ENCODE assay signal across 33 mouse cellular contexts in the genomic region with DNA sequence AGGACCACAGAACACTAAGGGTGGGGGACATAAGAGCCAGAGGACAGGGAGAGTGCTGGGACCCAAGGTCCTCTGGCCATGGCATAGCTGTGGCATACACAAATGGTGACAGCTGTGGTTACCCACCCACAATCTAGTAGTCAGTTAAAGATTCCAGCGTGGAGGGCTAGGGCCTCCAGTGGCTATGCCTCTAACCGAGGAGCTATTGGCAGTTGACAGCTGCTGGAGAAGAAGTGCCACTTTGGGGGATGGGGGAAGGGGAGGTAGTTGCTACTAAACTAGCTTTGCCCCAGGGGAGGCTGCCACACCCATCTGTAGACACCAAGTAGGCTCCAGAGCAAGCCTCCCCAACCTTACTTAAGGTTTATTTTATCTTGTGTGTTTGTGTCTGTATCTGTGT. TPM values are rescaled to one million over a fixed set of nuclear protein-coding genes. Genes with fewer than 3 reads are reported as not detected.
A peak's percentile ranks its signal among the peaks of the same experiment; 100 is the strongest.
DNase-seq lines count a peak whose midpoint lies in the region; ATAC-seq and TF ChIP-seq lines count a peak whose summit lies in the region.
"Had no signal": no experiment of that assay in that cellular context is flagged by ENCODE, and none has a peak within 500 bp of the region (broad histone marks: within the 10 kb centered on the region; RNA-seq: fewer than 3 reads in every experiment).

No protein-coding gene starts in this region.

- no peaks in the 10 kb centered on the region for H3K36me3 ChIP-seq in heart, embryonic 16.5 days (ENCODE audit: control insufficient read depth, insufficient read depth)
- no peaks in the 10 kb centered on the region for H3K36me3 ChIP-seq in thymus, adult 2 months (ENCODE audit: control insufficient read depth, insufficient read depth, low read length)
- H3K36me3 ChIP-seq in forebrain, postnatal 0 days (ENCODE audit: insufficient read depth), result no peaks in the 10 kb centered on the region
- no peaks in the 10 kb centered on the region for H3K36me3 ChIP-seq in kidney, embryonic 15.5 days
- no peaks in the 10 kb centered on the region for H3K36me3 ChIP-seq in hindbrain, embryonic 13.5 days
- H3K36me3 ChIP-seq: heart, embryonic 13.5 days; intestine, embryonic 15.5 days; limb, embryonic 10.5 days; neural tube, embryonic 15.5 days had no signal

- no peaks in the 10 kb centered on the region for H3K9me3 ChIP-seq in heart, embryonic 16.5 days (replicated peaks; ENCODE audit: control insufficient read depth, low read length)
- H3K9me3 ChIP-seq in forebrain, postnatal 0 days (ENCODE audit: low read length), result no peaks in the 10 kb centered on the region
- H3K9me3 ChIP-seq in kidney, embryonic 15.5 days (replicated peaks), result no peaks in the 10 kb centered on the region
- no peaks in the 10 kb centered on the region for H3K9me3 ChIP-seq in hindbrain, embryonic 13.5 days
- H3K9me3 ChIP-seq: heart, embryonic 13.5 days; intestine, embryonic 15.5 days; limb, embryonic 10.5 days; neural tube, embryonic 15.5 days had no signal

- H3K27me3 ChIP-seq in heart, embryonic 16.5 days (ENCODE audit: control insufficient read depth, insufficient read depth, low read length), result peaks cover 15% of the 10 kb centered on the region
- no peaks in the 10 kb centered on the region; the same call in 1 of the 2 replicates for H3K27me3 ChIP-seq in thymus, adult 2 months (ENCODE audit: control insufficient read depth, insufficient read depth, low read length)
- no peaks in the 10 kb centered on the region for H3K27me3 ChIP-seq in forebrain, postnatal 0 days (ENCODE audit: insufficient read depth, low read length)
- peaks cover 31% of the 10 kb centered on the region for H3K27me3 ChIP-seq in kidney, embryonic 15.5 days
- H3K27me3 ChIP-seq in hindbrain, embryonic 13.5 days, result peaks cover 23% of the 10 kb centered on the region

- H3K4me3 ChIP-seq in heart, embryonic 16.5 days (ENCODE audit: low read length), result no peak overlapping the region
- no peak overlapping the region for H3K4me3 ChIP-seq in bone marrow, adult 2 months (replicated peaks; ENCODE audit: control insufficient read depth, low read depth, low read length)
- H3K4me3 ChIP-seq in thymus, adult 2 months (ENCODE audit: control insufficient read depth, insufficient read depth, low read length), result no peak overlapping the region
- no peak overlapping the region for H3K4me3 ChIP-seq in forebrain, postnatal 0 days (ENCODE audit: low read depth, low read length)
- no peak overlapping the region for H3K4me3 ChIP-seq in kidney, embryonic 15.5 days (replicated peaks)
- H3K4me3 ChIP-seq in hindbrain, embryonic 13.5 days, result no peak overlapping the region
- H3K4me3 ChIP-seq: heart, adult 2 months; heart, embryonic 13.5 days; intestine, embryonic 15.5 days; layer of hippocampus, adult 2 months; limb, embryonic 10.5 days; neural tube, embryonic 15.5 days had no signal

- intact Hi-C loops in heart, postnatal 25 days (cut with DNase I), result no loop called here

- no peak overlapping the region for H3K4me2 ChIP-seq in heart, embryonic 16.5 days (ENCODE audit: low read depth, low read length)
- no peak overlapping the region for H3K4me2 ChIP-seq in forebrain, postnatal 0 days (ENCODE audit: low read depth)
- H3K4me2 ChIP-seq in kidney, embryonic 15.5 days, result no peak overlapping the region
- no peak overlapping the region for H3K4me2 ChIP-seq in hindbrain, embryonic 13.5 days
- H3K4me2 ChIP-seq: heart, embryonic 13.5 days; hindbrain, embryonic 14.5 days; intestine, embryonic 15.5 days; midbrain, embryonic 11.5 days; neural tube, embryonic 15.5 days had no signal

- H3K4me1 ChIP-seq in heart, embryonic 16.5 days (ENCODE audit: control insufficient read depth, insufficient read depth, low read length), result peaks cover 4% of the 10 kb centered on the region; the same call in 1 of the 2 replicates
- H3K4me1 ChIP-seq in bone marrow, adult 2 months (ENCODE audit: control insufficient read depth, insufficient read depth, low read length), result peaks cover 2% of the 10 kb centered on the region; the same call in 1 of the 2 replicates
- peaks cover 49% of the 10 kb centered on the region for H3K4me1 ChIP-seq in thymus, adult 2 months (replicated peaks; ENCODE audit: control insufficient read depth, insufficient read depth, low read length)
- no peaks in the 10 kb centered on the region for H3K4me1 ChIP-seq in forebrain, postnatal 0 days (ENCODE audit: insufficient read depth)
- no peaks in the 10 kb centered on the region for H3K4me1 ChIP-seq in kidney, embryonic 15.5 days
- peaks cover 10% of the 10 kb centered on the region; the same call in 1 of the 2 replicates for H3K4me1 ChIP-seq in hindbrain, embryonic 13.5 days (replicated peaks)
- H3K4me1 ChIP-seq: intestine, embryonic 15.5 days; neural tube, embryonic 15.5 days had no signal

- TF ChIP-seq CTCF in bone marrow, adult 2 months (IDR thresholded peaks at IDR 0.05; ENCODE audit: control insufficient read depth, insufficient read depth, low read length), result no peak
- TF ChIP-seq CTCF in thymus, adult 2 months (IDR thresholded peaks at IDR 0.05; ENCODE audit: borderline replicate concordance, control insufficient read depth, extremely low read depth, insufficient read depth, low read length, poor library complexity), result no peak
- TF ChIP-seq CTCF in forebrain, postnatal 0 days (IDR thresholded peaks at IDR 0.05; ENCODE audit: low read depth), result no peak

- WGBS in heart, embryonic 16.5 days, result 16% methylated on average over 2 of the region's 2 CpGs
- 6% methylated on average over 2 of the region's 2 CpGs for WGBS in bone marrow, adult 2 months
- WGBS in thymus, adult 2 months, result 2% methylated on average over 2 of the region's 2 CpGs
- 45% methylated on average over 2 of the region's 2 CpGs for WGBS in forebrain, postnatal 0 days
- WGBS in kidney, embryonic 15.5 days, result 11% methylated on average over 2 of the region's 2 CpGs
- WGBS in hindbrain, embryonic 13.5 days, result 26% methylated on average over 2 of the region's 2 CpGs

- no peak for TF ChIP-seq POLR2A in bone marrow, adult 2 months (IDR thresholded peaks at IDR 0.05; ENCODE audit: borderline replicate concordance, control insufficient read depth, low read depth, low read length)
- no peak for TF ChIP-seq POLR2A in thymus, adult 2 months (IDR thresholded peaks at IDR 0.05; ENCODE audit: control insufficient read depth, extremely low read depth, insufficient read depth, low read length, poor library complexity)

- DNase-seq in heart, postnatal 25 days (ENCODE audit: low spot score), result no peak
- DNase-seq in thymus, adult 2 months, result peak; percentile 56
- peak; percentile 70 for DNase-seq in thymus, postnatal 4 days
- no peak for DNase-seq in forebrain, postnatal 0 days
- DNase-seq: adrenal gland, postnatal 10 days; cerebellum, adult 2 months; cerebellum, postnatal 36 days; gastrocnemius, postnatal 36 days; heart, adult 2 months; heart, postnatal 36 days; kidney, adult 8-10 months; kidney, postnatal 14 days; right cerebral cortex, adult 18-20 months; right cerebral cortex, postnatal 4 days had no signal

- ATAC-seq in heart, embryonic 16.5 days (replicated peaks; ENCODE audit: extremely low read depth, insufficient read depth, low FRiP score), result peak; percentile 45
- no peak for ATAC-seq in forebrain, postnatal 0 days
- no peak for ATAC-seq in kidney, embryonic 15.5 days (replicated peaks; ENCODE audit: low FRiP score)
- ATAC-seq in hindbrain, embryonic 13.5 days (ENCODE audit: low FRiP score), result no peak
- ATAC-seq: intestine, embryonic 15.5 days; lung, postnatal 0 days had no signal

- H3K9ac ChIP-seq in heart, embryonic 16.5 days (ENCODE audit: low read length), result no peak overlapping the region
- no peak overlapping the region for H3K9ac ChIP-seq in forebrain, postnatal 0 days
- H3K9ac ChIP-seq in kidney, embryonic 15.5 days, result no peak overlapping the region
- H3K9ac ChIP-seq in hindbrain, embryonic 13.5 days, result no peak overlapping the region
- H3K9ac ChIP-seq: heart, embryonic 13.5 days; hindbrain, embryonic 14.5 days; intestine, embryonic 15.5 days; neural tube, embryonic 15.5 days had no signal

- H3K27ac ChIP-seq in heart, embryonic 16.5 days (ENCODE audit: low read length), result 0 out of 2 replicates have a peak overlapping the region, but pooled peaks have one; percentile 37
- peak overlapping the region; percentile 65 for H3K27ac ChIP-seq in bone marrow, adult 2 months (ENCODE audit: control insufficient read depth, insufficient read depth, low read depth, low read length, poor library complexity)
- H3K27ac ChIP-seq in thymus, adult 2 months (ENCODE audit: control insufficient read depth, insufficient read depth, low read length), result peak overlapping the region; percentile 20; the same call in 1 of the 2 replicates
- H3K27ac ChIP-seq in forebrain, postnatal 0 days (ENCODE audit: low read depth, low read length), result no peak overlapping the region
- no peak overlapping the region for H3K27ac ChIP-seq in kidney, embryonic 15.5 days
- H3K27ac ChIP-seq in hindbrain, embryonic 13.5 days, result no peak overlapping the region
- H3K27ac ChIP-seq: heart, adult 2 months; heart, embryonic 13.5 days; hindbrain, embryonic 14.5 days; intestine, embryonic 15.5 days; layer of hippocampus, adult 2 months; limb, embryonic 10.5 days; macrophage; neural tube, embryonic 15.5 days had no signal

RNA-seq across cellular contexts. Expression of a gene that starts 7.2 kb away (rescaled TPM):
- polyA plus RNA-seq in heart, embryonic 16.5 days (2015; fragmentation: Nextera tagmentation; extraction: Ambion mirVana), result 0.34 TPM in 1 of 2 replicates, not detected in the other
- not detected for total RNA-seq in heart, postnatal 25 days (2021)
- not detected in 2 replicates for polyA plus RNA-seq in bone marrow, adult 2 months (2011; ENCODE audit: insufficient read depth, insufficient read length, low replicate concordance, missing spikeins)
- polyA plus RNA-seq in thymus, adult 2 months (2012; rRNA removed), result 24.4 and 41.7 TPM in 2 replicates
- total RNA-seq in forebrain, postnatal 0 days (2014; rRNA removed), result 2.0 and 2.2 TPM in 2 replicates
- 2.2 TPM in 2 replicates for polyA plus RNA-seq in forebrain, postnatal 0 days (2015; fragmentation: Nextera tagmentation; extraction: Ambion mirVana)
- polyA plus RNA-seq in kidney, embryonic 15.5 days (2015; fragmentation: Nextera tagmentation; extraction: Ambion mirVana), result not detected in 2 replicates
- polyA plus RNA-seq in hindbrain, embryonic 13.5 days (2015; fragmentation: Nextera tagmentation; extraction: Ambion mirVana), result 0.16 and 0.26 TPM in 2 replicates
- total RNA-seq: adrenal gland, postnatal 10 days; gastrocnemius, adult 18-20 months; gastrocnemius, postnatal 36 days; heart, adult 2 months; heart, postnatal 36 days; liver, adult 2 months had no signal
- polyA plus RNA-seq: forebrain, embryonic 11.5 days; heart, adult 2 months; heart, embryonic 13.5 days; intestine, embryonic 15.5 days; limb, embryonic 10.5 days; liver, embryonic 16.5 days; lung, postnatal 0 days; macrophage; midbrain, embryonic 11.5 days; stomach, embryonic 16.5 days had no signal

RNA-seq across cellular contexts. Expression of a gene that starts 19.4 kb away (rescaled TPM):
- polyA plus RNA-seq in heart, embryonic 16.5 days (2015; fragmentation: Nextera tagmentation; extraction: Ambion mirVana), result 2.6 TPM in 2 replicates
- total RNA-seq in heart, postnatal 25 days (2021), result not detected
- not detected in 2 replicates for polyA plus RNA-seq in bone marrow, adult 2 months (2011; ENCODE audit: insufficient read depth, insufficient read length, low replicate concordance, missing spikeins)
- 8.5 and 9.7 TPM in 2 replicates for polyA plus RNA-seq in thymus, adult 2 months (2012; rRNA removed)
- total RNA-seq in forebrain, postnatal 0 days (2014; rRNA removed), result 4.4 and 12.6 TPM in 2 replicates
- 2.1 and 2.6 TPM in 2 replicates for polyA plus RNA-seq in forebrain, postnatal 0 days (2015; fragmentation: Nextera tagmentation; extraction: Ambion mirVana)
- polyA plus RNA-seq in kidney, embryonic 15.5 days (2015; fragmentation: Nextera tagmentation; extraction: Ambion mirVana), result 16.0 and 17.1 TPM in 2 replicates
- polyA plus RNA-seq in hindbrain, embryonic 13.5 days (2015; fragmentation: Nextera tagmentation; extraction: Ambion mirVana), result 3.4 and 3.5 TPM in 2 replicates
- total RNA-seq: gastrocnemius, adult 18-20 months; gastrocnemius, postnatal 36 days; heart, adult 2 months; heart, postnatal 36 days; liver, adult 2 months had no signal
- polyA plus RNA-seq: macrophage had no signal

RNA-seq across cellular contexts. Expression of a gene that starts 40.8 kb away (rescaled TPM):
- not detected in 2 replicates for polyA plus RNA-seq in heart, embryonic 16.5 days (2015; fragmentation: Nextera tagmentation; extraction: Ambion mirVana)
- total RNA-seq in heart, postnatal 25 days (2021), result not detected
- polyA plus RNA-seq in bone marrow, adult 2 months (2011; ENCODE audit: insufficient read depth, insufficient read length, low replicate concordance, missing spikeins), result not detected in 2 replicates
- polyA plus RNA-seq in thymus, adult 2 months (2012; rRNA removed), result 0.10 and 0.11 TPM in 2 replicates
- not detected in 2 replicates for total RNA-seq in forebrain, postnatal 0 days (2014; rRNA removed)
- not detected in 2 replicates for polyA plus RNA-seq in forebrain, postnatal 0 days (2015; fragmentation: Nextera tagmentation; extraction: Ambion mirVana)
- polyA plus RNA-seq in kidney, embryonic 15.5 days (2015; fragmentation: Nextera tagmentation; extraction: Ambion mirVana), result 0.30 and 0.48 TPM in 2 replicates
- not detected in 2 replicates for polyA plus RNA-seq in hindbrain, embryonic 13.5 days (2015; fragmentation: Nextera tagmentation; extraction: Ambion mirVana)
- total RNA-seq: adrenal gland, postnatal 10 days; gastrocnemius, adult 18-20 months; gastrocnemius, postnatal 36 days; heart, adult 2 months; heart, postnatal 36 days; liver, adult 2 months had no signal
- polyA plus RNA-seq: heart, adult 2 months; heart, embryonic 13.5 days; hindbrain, embryonic 14.5 days; liver, adult 2 months; liver, embryonic 16.5 days; macrophage; midbrain, postnatal 0 days; neural tube, embryonic 15.5 days had no signal

Comparison
In these comparisons a context has a peak if more than half of its experiments do, and no peak if none do; other contexts are left out.
1. H3K27ac ChIP-seq: peak in heart, embryonic 16.5 days (single experiment), bone marrow, adult 2 months (single experiment) and thymus, adult 2 months (single experiment); none in forebrain, postnatal 0 days (single experiment), kidney, embryonic 15.5 days (single experiment) and hindbrain, embryonic 13.5 days (single experiment).
2. DNase-seq: peak in thymus, adult 2 months (single experiment) and thymus, postnatal 4 days (single experiment); none in heart, postnatal 25 days (single experiment) and forebrain, postnatal 0 days (single experiment).